Mouse (Mus musculus): ENCODE measurements at regions not wholly inside any gene's neighbourhood (a gene's known extent, or its start where the extent isn't known, plus 50 kb on each side); places are given as distances from the start of the nearest gene placed in this dataset.

GRCm38 (mm10) chr16:62469286-62469685 is 317.3 kb downstream of the Nsun3 start:
- DNase-seq, result peak; percentile 42 to 60

- DNase-seq, result peak; percentile 89 to 90
Measured at GRCm38 (mm10) chr16:62468846-62469245, 317.8 kb downstream of the Nsun3 start.

- DNase-seq, result peak; percentile 29 to 41
Measured at GRCm38 (mm10) chr16:62459949-62460551, 326.6 kb downstream of the Nsun3 start.

GRCm38 (mm10) chr16:62449735-62450134 is 336.9 kb downstream of the Nsun3 start:
- DNase-seq, result no peak

- no peak for DNase-seq
Measured at GRCm38 (mm10) chr16:62447380-62447779, 339.2 kb downstream of the Nsun3 start.

GRCm38 (mm10) chr16:62441197-62441596 is 345.4 kb downstream of the Nsun3 start:
- no peak for DNase-seq

GRCm38 (mm10) chr16:62433125-62433524 is 353.5 kb downstream of the Nsun3 start:
- DNase-seq, result no peak

- DNase-seq, result peak; percentile 71 to 79
Measured at GRCm38 (mm10) chr16:62414485-62414884, 372.1 kb downstream of the Nsun3 start.

- peak; percentile 5 to 22 for DNase-seq
Measured at GRCm38 (mm10) chr16:62407526-62408165, 379.0 kb downstream of the Nsun3 start.

GRCm38 (mm10) chr16:62406458-62406857 is 380.2 kb downstream of the Nsun3 start:
- no peak for DNase-seq

- no peak for DNase-seq
Measured at GRCm38 (mm10) chr16:62357279-62357678, 429.3 kb downstream of the Nsun3 start.

- no peak for DNase-seq
Measured at GRCm38 (mm10) chr16:62356349-62356748, 430.3 kb downstream of the Nsun3 start.

GRCm38 (mm10) chr16:62355830-62356270 is 430.8 kb downstream of the Nsun3 start:
- peak; percentile 2 to 8 for DNase-seq

GRCm38 (mm10) chr16:62327378-62328036 is 459.1 kb downstream of the Nsun3 start:
- peak; percentile 22 to 35 for DNase-seq

- DNase-seq, result no peak
Measured at GRCm38 (mm10) chr16:62325534-62326244, 460.9 kb downstream of the Nsun3 start.

- DNase-seq, result peak; percentile 8
Measured at GRCm38 (mm10) chr16:62322809-62323208, 463.8 kb downstream of the Nsun3 start.

GRCm38 (mm10) chr16:62288948-62289347 is 497.7 kb downstream of the Nsun3 start:
- DNase-seq, result no peak

Measured in cerebellum, postnatal 10 days (tissue).